Mouse (Mus musculus) adrenal gland, postnatal 14 days (tissue): ENCODE measurements at regions not wholly inside any gene's neighbourhood (a gene's known extent, or its start where the extent isn't known, plus 50 kb on each side); places are given as distances from the start of the nearest gene placed in this dataset.

Experiments used
- DNase-seq: peaks from one replicate; pipeline ENCODE4 v3.0.0; 2021; ENCODE audit warnings: mixed read lengths

DNA sequence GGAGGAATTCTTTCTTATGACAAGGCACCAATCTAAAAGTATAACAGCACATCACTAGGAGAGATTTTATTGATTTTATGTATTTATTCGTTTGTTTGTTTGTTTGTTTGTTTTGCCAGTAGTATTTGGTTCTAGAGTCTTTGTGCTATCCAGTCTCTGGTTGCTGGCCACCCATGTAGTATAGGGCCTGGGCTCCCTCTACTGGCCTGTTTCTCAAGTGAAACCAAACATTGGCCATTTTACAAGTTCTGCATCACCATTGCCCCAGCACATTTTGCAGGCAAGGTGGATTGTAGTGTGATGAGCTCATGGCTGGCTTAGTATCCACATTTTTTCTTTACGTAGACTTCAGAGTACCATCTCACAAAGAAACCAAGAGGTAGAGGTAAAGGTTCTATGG is 376.9 kb upstream of the Luzp2 start:
- DNase-seq = peak; percentile 63

DNA sequence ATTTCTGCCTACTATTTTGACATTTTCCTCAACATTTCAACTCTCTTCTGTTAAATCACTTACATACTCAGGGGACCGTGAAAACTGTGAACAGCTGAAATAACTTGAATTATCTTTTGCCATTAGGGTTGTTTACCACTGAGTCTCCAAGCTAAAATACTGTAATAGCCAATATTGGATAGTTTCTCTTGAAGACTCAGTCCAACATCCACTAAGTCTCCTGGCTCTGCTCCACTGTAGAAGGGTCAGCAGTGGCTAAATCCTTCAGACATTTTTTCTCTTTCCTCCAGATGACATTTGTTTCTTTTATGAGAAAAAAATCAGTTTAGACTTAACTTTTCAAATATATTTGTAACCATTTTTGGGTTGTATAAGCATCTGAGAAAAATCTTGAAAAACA is 344.0 kb upstream of the Luzp2 start:
- DNase-seq = no peak

DNA sequence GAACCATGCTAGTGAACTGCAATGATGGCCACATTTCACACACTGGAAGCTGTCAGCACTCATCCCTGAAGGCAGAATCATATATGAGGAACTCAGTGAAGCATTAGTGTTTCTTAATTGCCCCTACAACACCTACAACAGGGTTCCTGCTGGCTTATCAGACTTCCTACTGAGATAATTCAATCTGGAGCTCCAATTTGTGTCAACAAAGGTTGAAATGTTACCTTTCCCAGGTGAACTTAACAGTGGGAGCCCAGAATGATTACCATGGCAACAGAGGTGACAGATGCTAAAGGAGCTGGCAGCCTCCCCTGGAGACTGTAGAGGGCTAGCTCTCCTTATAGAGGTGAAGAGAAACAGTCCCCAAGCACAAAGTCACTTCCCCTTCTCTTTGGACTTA is 330.1 kb upstream of the Luzp2 start:
- DNase-seq = no peak

GRCm38 (mm10) chr7:54507006-54507405 is 328.3 kb upstream of the Luzp2 start:
- DNase-seq = peak; percentile 16

- no peak for DNase-seq
These were observed 299.6 kb upstream of the Luzp2 start for GRCm38 (mm10) chr7:54535693-54536092.

DNA sequence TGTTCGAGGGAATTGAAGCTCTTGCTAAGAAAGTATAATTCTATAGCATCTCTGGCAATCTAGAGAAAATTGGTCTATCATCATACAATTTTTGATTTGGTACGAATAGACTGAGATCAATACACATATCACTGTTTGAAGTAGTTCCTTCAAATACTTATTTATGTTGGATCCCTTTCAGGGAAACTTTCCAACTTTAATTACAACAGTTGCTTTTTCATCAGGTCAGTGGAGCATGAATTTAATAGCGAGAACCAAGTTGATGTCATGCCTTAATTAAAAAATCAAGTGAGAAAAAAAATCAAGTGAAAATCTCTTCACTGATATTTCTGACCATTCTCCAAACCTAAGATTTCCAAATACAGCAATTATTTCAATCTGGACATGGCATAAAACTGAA is 277.9 kb upstream of the Luzp2 start:
- DNase-seq = no peak

DNA sequence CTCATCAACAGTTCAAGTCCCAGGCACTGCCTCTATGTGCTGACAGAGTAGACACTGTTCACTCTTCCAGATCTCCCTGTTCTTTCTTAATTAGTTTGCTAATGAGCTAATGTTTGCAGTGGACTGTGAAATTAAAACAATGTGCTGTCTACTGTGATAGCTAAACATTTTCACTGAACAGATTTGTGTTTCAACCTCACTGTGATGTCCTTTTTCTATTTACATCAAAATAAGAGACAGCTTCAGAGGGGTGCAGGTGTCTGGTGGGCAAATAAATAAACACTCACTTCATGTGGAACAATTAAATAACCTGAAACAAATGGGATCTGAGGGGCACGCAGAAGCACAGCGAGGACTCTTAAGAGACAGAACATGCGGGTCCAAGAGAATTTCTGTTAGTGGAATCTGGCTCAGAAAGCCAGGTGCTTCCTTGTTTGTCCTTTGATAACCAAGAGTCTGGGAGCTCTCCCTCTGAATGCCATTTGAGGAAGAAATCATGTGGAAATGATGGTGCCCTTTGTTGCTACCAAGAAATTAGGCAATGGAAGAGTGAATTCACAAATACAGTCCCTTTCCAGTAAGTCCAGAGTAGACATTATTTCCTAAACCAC is 269.6 kb upstream of the Luzp2 start:
- no peak for DNase-seq

DNA sequence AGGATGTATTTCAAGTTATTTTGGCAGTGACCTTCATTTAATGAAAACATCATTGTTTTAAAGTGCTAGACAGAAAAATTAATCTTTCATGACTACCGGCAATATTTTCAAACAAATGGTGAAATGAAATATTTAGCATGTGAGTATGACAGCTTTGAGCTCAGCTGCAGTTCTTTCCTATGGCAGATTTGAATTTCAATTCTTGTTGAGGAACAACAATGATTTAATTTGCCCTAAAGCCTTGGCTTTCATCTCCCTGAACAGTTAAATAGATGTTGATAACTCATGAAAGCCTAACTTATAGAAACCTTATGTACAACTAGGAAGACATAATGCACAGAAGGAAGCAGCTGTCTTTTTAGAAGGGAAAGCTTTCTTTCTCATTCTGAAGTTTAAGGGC is 235.5 kb upstream of the Luzp2 start:
- no peak for DNase-seq

DNA sequence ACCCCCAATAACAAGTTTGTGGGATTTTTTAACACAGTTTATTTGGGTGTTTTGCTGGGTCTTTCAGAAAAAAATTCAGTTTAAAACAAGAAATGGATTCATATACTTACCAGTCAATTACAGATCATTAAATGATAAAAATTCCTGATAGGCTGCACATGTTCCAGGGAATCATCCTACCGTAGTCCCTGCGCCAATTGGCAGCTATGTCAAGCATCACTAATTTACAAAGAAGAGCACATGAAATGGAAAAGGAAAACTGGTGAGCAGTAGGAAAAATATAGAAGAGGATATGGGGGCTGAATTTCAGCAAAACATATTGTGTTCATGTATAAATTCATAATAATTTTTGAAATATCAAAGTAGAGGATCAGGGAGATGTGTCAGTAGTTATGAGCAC is 212.9 kb upstream of the Luzp2 start:
- no peak for DNase-seq

- DNase-seq = no peak
These were observed 201.4 kb upstream of the Luzp2 start for GRCm38 (mm10) chr7:54633930-54634329.

DNA sequence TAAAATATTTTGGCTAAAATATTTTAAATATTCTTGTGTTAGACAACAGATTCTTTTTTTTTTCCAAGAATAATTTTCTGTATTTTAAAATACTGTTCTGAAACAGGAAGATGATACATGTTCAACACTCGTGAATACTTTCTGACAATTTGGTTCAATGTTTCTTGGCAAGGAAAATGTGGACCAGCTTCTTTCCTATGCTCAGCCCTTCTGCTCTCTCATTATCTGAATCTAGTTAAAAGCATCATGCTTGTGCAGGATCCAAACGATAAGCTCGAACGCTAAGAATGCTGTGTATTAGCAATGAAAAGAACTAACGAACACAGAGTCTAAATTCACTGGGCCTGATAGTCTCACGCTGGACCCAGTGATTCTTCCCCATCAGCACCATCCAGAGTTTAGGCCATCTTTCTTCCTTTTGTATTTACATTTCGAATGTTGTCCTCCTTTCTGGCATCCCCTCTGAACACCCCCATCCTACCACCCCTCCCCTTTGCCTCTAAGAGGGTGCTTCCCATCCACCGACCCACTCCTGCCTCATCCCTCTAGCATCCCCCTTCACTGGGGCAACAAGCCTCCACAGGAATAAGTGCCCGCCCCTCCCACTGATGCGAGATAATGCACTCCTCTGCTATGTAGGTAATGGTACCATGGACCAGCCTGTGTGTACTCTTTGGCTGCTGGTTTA is 200.8 kb upstream of the Luzp2 start:
- DNase-seq = no peak

GRCm38 (mm10) chr7:54645314-54645713 is 190.0 kb upstream of the Luzp2 start:
- no peak for DNase-seq

DNA sequence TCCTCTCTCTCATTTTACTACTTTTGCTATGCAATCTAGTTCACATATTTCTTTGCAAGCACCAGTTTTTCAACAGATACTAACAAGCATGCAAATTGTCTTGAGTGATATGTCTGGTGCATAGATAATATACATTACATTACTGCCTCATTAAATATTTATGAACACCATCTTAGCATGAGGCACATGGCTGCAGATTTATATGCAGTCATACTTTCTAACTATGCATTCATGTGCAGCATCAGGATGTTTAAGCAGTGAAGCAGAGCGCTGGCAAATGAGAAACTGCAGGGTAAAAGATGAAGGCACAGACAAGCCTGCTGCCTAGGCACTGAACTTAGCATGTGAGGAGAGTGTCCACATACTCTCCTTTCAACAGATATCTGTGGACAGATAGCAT is 186.3 kb upstream of the Luzp2 start:
- DNase-seq = no peak
